Mouse (Mus musculus): Measurements from ENCODE around the gene Rnf215. TPM values are rescaled to one million over a fixed set of nuclear protein-coding genes. Genes with fewer than 3 reads are reported as not detected.

Gene Rnf215
- polyA plus RNA-seq, 1 experiment from 2014 or later: 37.4 TPM

- H3K4me2 ChIP-seq: no peak overlapping the region
- 91% methylated on average over 6 of the region's 6 CpGs for WGBS
- H3K27ac ChIP-seq: no peak overlapping the region
- no peaks in the 10 kb centered on the region for H3K9me3 ChIP-seq
- H3K9ac ChIP-seq: no peak overlapping the region
- no peaks in the 10 kb centered on the region for H3K4me1 ChIP-seq
- no peak overlapping the region for H3K4me3 ChIP-seq
- ATAC-seq (ENCODE audit: insufficient number of reproducible peaks, insufficient read depth, low FRiP score, low TSS enrichment, low read depth): no peak
- H3K36me3 ChIP-seq: peaks cover 34% of the 10 kb centered on the region
- H3K27me3 ChIP-seq: no peaks in the 10 kb centered on the region
Observed at GRCm38 (mm10) chr11:4149886-4150285, 14.9 kb downstream of the Rnf215 start.

DNA sequence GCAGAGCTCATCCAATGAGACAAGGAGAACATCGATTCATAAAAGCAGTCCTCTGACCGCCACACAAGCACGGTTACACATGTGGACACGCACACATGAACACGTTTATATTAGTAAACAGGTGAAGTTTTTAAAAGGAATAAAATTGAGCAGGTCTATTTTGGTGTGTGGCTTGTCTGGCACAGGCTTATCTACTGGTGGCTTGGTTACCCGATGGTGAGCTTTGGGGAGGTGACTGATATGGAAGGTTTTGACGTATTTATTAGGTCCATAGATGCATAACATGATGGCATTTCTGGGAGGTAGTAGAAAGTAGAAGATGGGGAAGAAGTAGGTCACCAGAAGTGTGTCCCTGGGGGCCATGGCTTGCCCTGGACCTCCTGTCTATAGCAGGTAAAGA is 18.7 kb downstream of the Rnf215 start:
- H3K4me1 ChIP-seq: peaks cover 11% of the 10 kb centered on the region; the same call in 1 of the 2 replicates

GRCm38 (mm10) chr11:4155641-4156040 is 20.6 kb downstream of the Rnf215 start:
- WGBS: 46% methylated on average over 5 of the region's 5 CpGs
- H3K9me3 ChIP-seq: no peaks in the 10 kb centered on the region
- H3K27me3 ChIP-seq: no peaks in the 10 kb centered on the region
- H3K36me3 ChIP-seq: 0 out of 2 replicates have a peak, but pooled peaks cover 5% of the 10 kb centered on the region
- no peak overlapping the region for H3K4me2 ChIP-seq
- H3K9ac ChIP-seq: no peak overlapping the region
- H3K27ac ChIP-seq: no peak overlapping the region
- ATAC-seq (ENCODE audit: insufficient number of reproducible peaks, insufficient read depth, low FRiP score, low TSS enrichment, low read depth): no peak
- H3K4me3 ChIP-seq: no peak overlapping the region
- peaks cover 23% of the 10 kb centered on the region for H3K4me1 ChIP-seq

More for the DNA sequence above, 18.7 kb downstream of the Rnf215 start:
- Histone ChIP-seq H3K9ac (no peak overlapping the region), H3K4me3 (no peak overlapping the region), H3K4me2 (no peak overlapping the region), H3K9me3 (no peaks in the 10 kb centered on the region), H3K27me3 (no peaks in the 10 kb centered on the region), H3K36me3 (peaks cover 14% of the 10 kb centered on the region), H3K27ac (no peak overlapping the region)
- WGBS: 94% methylated on average over 7 of the region's 7 CpGs
- ATAC-seq (ENCODE audit: insufficient number of reproducible peaks, insufficient read depth, low FRiP score, low TSS enrichment, low read depth): no peak

DNA sequence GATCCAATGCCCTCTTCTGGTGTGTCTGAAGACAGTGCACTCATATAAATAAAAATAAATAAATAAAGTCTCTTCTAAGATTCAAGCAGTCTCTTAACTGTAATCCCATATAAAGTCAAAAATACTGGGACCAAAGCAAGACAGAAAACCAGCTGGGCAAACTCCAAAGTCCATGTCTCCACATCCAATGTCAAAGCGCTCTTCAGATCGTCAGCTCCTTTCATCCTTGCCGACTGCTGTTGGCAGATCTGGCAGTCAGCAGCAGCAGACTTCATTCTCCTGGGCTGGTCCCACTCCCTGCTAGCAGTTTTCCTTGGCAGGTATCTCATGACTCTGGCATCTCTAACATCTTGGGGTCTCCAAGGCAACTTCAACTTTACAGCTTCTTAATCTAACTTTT is 23.7 kb downstream of the Rnf215 start:
- Histone ChIP-seq H3K9ac (no peak overlapping the region), H3K27ac (no peak overlapping the region)
- WGBS: 94% methylated on average over 3 of the region's 3 CpGs

DNA sequence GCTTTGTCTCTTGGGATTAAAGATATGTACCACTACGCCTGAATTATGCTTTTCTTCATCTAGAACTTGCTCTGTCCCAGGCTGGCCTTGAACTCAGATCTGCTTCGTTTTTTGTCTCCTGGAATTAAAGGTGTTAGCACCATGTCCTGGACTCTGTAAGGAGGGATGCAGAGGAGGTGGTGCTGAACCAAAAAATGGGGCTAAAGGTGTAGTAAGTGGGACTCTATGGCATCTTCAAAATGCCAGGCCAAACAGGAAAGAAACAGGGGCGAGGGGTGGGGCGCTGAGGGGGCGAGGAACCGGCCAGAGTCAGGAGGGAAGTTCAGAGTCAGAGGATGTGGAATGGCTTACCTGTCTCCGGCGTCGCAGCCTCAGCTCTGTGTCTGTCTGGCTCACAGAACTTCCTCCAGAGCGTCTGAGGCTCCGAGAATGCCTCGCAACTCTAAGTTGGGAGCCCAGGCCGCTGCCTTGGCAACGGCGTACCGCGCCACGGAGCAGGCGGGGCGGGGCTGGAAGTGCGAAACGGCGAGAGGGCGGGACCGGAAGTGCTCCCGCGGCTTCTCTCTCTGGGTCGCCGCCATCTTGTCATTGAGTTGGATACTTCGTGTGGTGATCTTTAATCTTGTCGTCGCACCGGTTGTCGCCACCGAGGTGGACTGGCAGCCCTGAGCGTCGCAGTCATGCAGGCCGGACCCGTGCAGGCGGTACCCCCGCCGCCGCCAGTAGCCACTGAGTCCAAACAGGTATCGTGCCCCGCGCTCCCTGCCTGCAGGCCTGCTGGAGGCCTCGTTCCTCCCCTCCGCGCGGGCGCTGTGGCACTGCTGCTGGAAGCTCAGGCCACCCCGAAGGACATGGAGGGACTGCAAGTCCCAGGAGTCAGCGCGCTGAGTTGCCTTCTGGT is 25.1 kb downstream of the Rnf215 start, which contains the start of the genes Ccdc157 and Sf3a1:
Gene Ccdc157, minus strand, starts transcription at position 486 of the 901 bp plus-strand sequence.
Gene Sf3a1, plus strand, starts transcription at position 543 of the 901 bp plus-strand sequence.
- Histone ChIP-seq H3K9ac (peak within 1 kb of the TSS; percentile 93), H3K4me1 (peaks cover 61% of the 10 kb centered on the region), H3K27ac (peak within 1 kb of the TSS; percentile 88), H3K4me3 (peak within 1 kb of the TSS; percentile 92), H3K9me3 (no peaks in the 10 kb centered on the region), H3K4me2 (peak within 1 kb of the TSS; percentile 93), H3K36me3 (peaks cover 38% of the 10 kb centered on the region), H3K27me3 (no peaks in the 10 kb centered on the region)
- under 1% methylated on average over 54 of the region's 54 CpGs for WGBS
- ATAC-seq (ENCODE audit: insufficient number of reproducible peaks, insufficient read depth, low FRiP score, low TSS enrichment, low read depth): peak; percentile 91

More for the DNA sequence above, 23.7 kb downstream of the Rnf215 start:
- H3K4me2 ChIP-seq: peak overlapping the region; percentile 93; the same call in 1 of the 2 replicates
- H3K4me3 ChIP-seq: no peak overlapping the region
- H3K4me1 ChIP-seq: peaks cover 48% of the 10 kb centered on the region
- H3K36me3 ChIP-seq: peaks cover 25% of the 10 kb centered on the region
- ATAC-seq (ENCODE audit: insufficient number of reproducible peaks, insufficient read depth, low FRiP score, low TSS enrichment, low read depth): no peak
- H3K27me3 ChIP-seq: no peaks in the 10 kb centered on the region
- H3K9me3 ChIP-seq: no peaks in the 10 kb centered on the region

DNA sequence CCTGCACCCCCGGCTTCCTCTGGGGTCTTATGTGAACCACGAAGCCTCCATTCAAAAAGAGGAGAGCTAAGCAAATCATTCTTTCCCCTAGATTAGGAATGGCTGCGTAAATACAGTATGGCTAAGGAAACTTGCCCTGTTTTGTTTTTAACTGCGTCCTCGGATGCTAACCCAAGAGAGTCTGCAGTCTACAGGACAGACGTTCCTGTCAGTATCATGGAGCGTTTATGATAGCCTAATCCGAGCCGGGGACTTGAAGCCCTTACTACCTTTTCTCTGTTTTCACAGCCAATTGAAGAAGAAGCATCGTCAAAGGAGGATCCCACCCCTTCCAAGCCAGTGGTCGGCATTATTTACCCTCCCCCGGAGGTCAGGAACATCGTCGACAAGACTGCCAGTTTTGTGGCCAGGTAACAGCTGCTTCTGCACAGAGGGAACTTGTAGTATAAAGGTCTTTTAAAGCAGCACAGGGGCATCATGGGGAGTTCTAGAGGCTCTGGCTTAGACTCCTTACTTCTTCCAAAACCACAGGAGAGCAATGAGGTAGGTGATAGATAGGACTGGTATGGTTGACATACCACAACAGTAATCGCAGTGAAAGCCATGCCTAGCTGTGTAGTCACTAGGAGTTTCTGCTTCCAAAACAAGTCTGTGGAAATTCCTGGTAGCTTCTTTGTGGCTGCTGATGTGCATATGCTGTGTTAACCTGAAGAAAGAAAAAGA is 25.9 kb downstream of the Rnf215 start:
- 6% methylated on average over 15 of the region's 15 CpGs for WGBS
- no peak for ATAC-seq (ENCODE audit: insufficient number of reproducible peaks, insufficient read depth, low FRiP score, low TSS enrichment, low read depth)
- peak overlapping the region; percentile 88 for H3K27ac ChIP-seq
- peak overlapping the region; percentile 92 for H3K4me3 ChIP-seq
- no peaks in the 10 kb centered on the region for H3K9me3 ChIP-seq
- H3K9ac ChIP-seq: peak overlapping the region; percentile 93
- H3K36me3 ChIP-seq: peaks cover 46% of the 10 kb centered on the region
- H3K4me2 ChIP-seq: peak overlapping the region; percentile 93
- H3K4me1 ChIP-seq: peaks cover 67% of the 10 kb centered on the region
- H3K27me3 ChIP-seq: no peaks in the 10 kb centered on the region

DNA sequence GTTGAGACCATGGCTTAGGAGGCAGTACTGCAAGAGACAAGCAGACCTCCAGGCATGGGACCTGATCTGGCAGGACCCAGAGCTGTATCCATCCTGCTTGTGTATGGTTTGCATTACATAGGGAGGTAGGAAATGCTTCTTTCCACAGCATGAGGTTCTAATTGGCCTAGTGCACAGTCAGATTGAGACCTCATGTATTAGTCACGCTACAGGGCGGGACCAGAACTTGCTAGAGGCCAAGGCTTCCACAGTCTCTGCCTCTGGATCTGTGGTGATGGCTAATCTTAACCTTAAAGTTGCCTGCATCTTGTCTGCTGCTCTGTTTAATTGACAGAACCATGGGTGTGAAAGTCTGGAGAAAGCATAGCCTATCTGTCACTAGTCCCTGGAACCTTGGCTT is 29.7 kb downstream of the Rnf215 start:
- Histone ChIP-seq H3K9me3 (no peaks in the 10 kb centered on the region), H3K4me1 (peaks cover 45% of the 10 kb centered on the region), H3K4me3 (peak overlapping the region; percentile 3; the same call in 1 of the 2 replicates), H3K4me2 (peak overlapping the region; percentile 43), H3K9ac (peak overlapping the region; percentile 22; the same call in 1 of the 2 replicates), H3K36me3 (peaks cover 84% of the 10 kb centered on the region), H3K27me3 (no peaks in the 10 kb centered on the region), H3K27ac (peak overlapping the region; percentile 84)
- ATAC-seq (ENCODE audit: insufficient number of reproducible peaks, insufficient read depth, low FRiP score, low TSS enrichment, low read depth): peak; percentile 74; the same call in 1 of the 2 replicates
- WGBS: 33% methylated on average over 2 of the region's 2 CpGs

DNA sequence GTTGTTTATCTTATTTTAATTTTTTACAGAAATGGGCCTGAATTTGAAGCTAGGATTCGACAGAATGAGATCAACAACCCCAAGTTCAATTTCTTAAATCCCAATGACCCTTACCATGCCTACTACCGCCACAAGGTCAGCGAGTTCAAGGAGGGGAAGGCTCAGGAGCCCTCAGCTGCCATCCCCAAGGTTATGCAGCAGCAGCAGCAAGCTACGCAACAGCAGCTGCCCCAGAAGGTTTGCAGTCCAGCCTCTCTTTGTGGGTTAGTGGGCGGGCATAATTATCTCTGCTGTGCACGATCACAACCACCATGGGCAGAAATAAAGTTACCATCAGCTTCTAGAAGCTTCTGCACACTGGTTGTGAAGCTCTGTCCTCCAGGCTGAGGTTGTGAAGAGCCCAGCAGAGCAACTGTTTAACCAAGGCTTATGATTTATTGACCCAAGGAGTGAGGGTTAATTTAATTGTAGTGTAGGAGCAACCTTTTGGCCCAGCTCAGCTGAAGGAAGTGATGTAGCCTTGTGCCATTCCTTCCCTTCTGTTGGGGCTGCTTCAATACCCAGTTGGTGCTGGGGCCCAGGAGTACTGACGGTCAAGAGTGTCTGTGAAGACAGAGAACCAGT is 31.6 kb downstream of the Rnf215 start:
- WGBS: 91% methylated on average over 7 of the region's 7 CpGs
- no peak for ATAC-seq (ENCODE audit: insufficient number of reproducible peaks, insufficient read depth, low FRiP score, low TSS enrichment, low read depth)

GRCm38 (mm10) chr11:4174586-4174985 is 39.6 kb downstream of the Rnf215 start:
- no peak overlapping the region for H3K4me3 ChIP-seq
- H3K27me3 ChIP-seq: no peaks in the 10 kb centered on the region
- H3K27ac ChIP-seq: no peak overlapping the region
- ATAC-seq (ENCODE audit: insufficient number of reproducible peaks, insufficient read depth, low FRiP score, low TSS enrichment, low read depth): no peak
- no peak overlapping the region for H3K4me2 ChIP-seq
- H3K4me1 ChIP-seq: no peaks in the 10 kb centered on the region
- H3K9me3 ChIP-seq: no peaks in the 10 kb centered on the region
- H3K36me3 ChIP-seq: peaks cover 100% of the 10 kb centered on the region
- WGBS: 87% methylated on average over 5 of the region's 5 CpGs
- H3K9ac ChIP-seq: no peak overlapping the region

More for the DNA sequence above, 31.6 kb downstream of the Rnf215 start:
- no peak overlapping the region for H3K4me3 ChIP-seq
- H3K36me3 ChIP-seq: peaks cover 97% of the 10 kb centered on the region
- H3K9ac ChIP-seq: no peak overlapping the region
- no peak overlapping the region for H3K4me2 ChIP-seq
- H3K27ac ChIP-seq: no peak overlapping the region
- no peaks in the 10 kb centered on the region for H3K27me3 ChIP-seq
- no peaks in the 10 kb centered on the region for H3K9me3 ChIP-seq
- peaks cover 37% of the 10 kb centered on the region for H3K4me1 ChIP-seq

DNA sequence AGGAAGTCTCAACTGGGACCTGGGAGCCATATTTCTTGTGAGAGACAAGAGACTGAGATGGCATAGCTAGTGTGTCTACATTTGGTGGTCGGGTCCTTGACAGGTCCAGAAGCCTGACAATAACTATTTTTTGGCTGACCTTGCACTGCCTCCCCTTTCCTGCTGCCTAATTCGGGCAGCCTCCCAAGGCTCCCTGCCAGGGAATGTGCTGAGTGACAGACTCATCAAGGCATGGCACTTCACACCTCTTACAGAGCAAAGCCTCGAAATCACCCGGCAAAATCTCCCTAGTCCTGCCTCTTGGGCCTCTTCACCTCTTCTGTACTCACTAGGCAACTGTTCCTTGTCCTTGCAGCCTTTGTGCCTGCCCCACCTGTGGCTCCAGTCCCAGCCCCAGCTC is 42.7 kb downstream of the Rnf215 start:
- Histone ChIP-seq H3K27me3 (no peaks in the 10 kb centered on the region), H3K4me3 (no peak overlapping the region), H3K4me2 (no peak overlapping the region), H3K27ac (no peak overlapping the region), H3K4me1 (no peaks in the 10 kb centered on the region), H3K9me3 (no peaks in the 10 kb centered on the region), H3K36me3 (peaks cover 99% of the 10 kb centered on the region), H3K9ac (no peak overlapping the region)
- ATAC-seq (ENCODE audit: insufficient number of reproducible peaks, insufficient read depth, low FRiP score, low TSS enrichment, low read depth): no peak
- 92% methylated on average over 4 of the region's 4 CpGs for WGBS

DNA sequence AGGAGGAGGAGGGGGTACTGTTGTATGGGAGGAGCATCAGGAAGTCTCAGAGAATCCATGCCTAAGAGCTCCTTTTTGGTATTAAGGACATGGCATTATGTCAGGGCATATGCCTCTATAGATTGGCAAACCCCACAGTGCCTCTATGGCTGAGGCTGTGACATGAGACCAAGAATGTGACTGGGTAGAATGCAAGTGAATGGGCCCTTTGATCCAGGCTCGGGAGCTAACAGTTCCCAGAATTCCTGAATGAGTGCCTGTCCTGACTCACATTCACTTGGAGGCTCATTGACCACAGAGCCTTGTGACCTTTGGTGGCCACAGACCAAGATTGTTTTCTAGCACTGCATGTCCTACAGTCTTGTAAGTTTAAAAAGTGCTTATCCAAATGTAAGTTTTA is 47.1 kb downstream of the Rnf215 start:
- H3K9me3 ChIP-seq: no peaks in the 10 kb centered on the region
- H3K36me3 ChIP-seq: peaks cover 61% of the 10 kb centered on the region
- no peaks in the 10 kb centered on the region for H3K27me3 ChIP-seq
- H3K4me3 ChIP-seq: no peak overlapping the region
- 6% methylated on average over 1 of the region's 1 CpGs for WGBS
- H3K9ac ChIP-seq: no peak overlapping the region
- H3K27ac ChIP-seq: no peak overlapping the region
- no peak for ATAC-seq (ENCODE audit: insufficient number of reproducible peaks, insufficient read depth, low FRiP score, low TSS enrichment, low read depth)
- 0 out of 2 replicates have a peak, but pooled peaks cover 2% of the 10 kb centered on the region for H3K4me1 ChIP-seq
- no peak overlapping the region for H3K4me2 ChIP-seq

Measured in embryonic facial prominence, embryonic 13.5 days (tissue).